Mouse (Mus musculus): ENCODE measurements around the gene Celsr1.

DNA sequence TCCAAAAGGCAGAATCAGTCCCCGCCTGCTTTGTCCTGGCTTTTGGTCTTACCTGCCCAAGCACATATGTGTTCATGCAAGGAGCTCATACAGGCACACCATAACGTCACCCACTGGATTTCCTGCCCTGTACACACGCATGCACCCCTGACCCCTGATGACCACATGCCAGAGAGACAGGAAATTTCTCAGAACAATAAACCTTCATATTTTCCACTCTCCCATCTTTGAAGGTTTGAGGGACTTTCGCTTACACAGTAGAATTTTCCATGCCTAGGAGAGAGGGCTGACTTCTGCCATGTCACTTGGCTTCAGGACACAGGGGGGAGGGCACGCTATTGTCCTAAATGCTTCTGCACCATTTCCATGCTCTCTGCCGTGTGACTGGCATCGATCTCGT is 13.6 kb downstream of the Celsr1 start:
- TF ChIP-seq CTCF (IDR thresholded peaks at IDR 0.05; ENCODE audit: low read depth) (no peak), EP300 (optimal IDR thresholded peaks at IDR 0.05) (no peak)

All from stomach, postnatal 0 days (tissue).